Mouse (Mus musculus) hindbrain, embryonic 11.5 days (tissue): ENCODE measurements around the gene Uimc1. TPM values are rescaled to one million over a fixed set of nuclear protein-coding genes. Genes with fewer than 3 reads are reported as not detected.

Source experiments
- ATAC-seq: fragments of 200-750 bp; cut with Nextera tagmentation; 2 replicates; pipeline ENCODE4 v1.8.0; 2017; ENCODE audit warnings: mild to moderate bottlenecking, moderate TSS enrichment, moderate library complexity; ENCODE audit not compliant: low FRiP score
- DNase-seq: peaks from one replicate; pipeline ENCODE4 v3.0.0-alpha.2; 2015; ENCODE audit warnings: low spot score
- H3K27ac ChIP-seq: fragments of 300-500 bp; sonication (generic); 2 replicates; pipeline ENCODE4 v1.5.1; 2014; ENCODE audit warnings: mild to moderate bottlenecking, low read depth, low read length
- H3K27me3 ChIP-seq: fragments of 300-500 bp; sonication (generic); 2 replicates; pipeline ENCODE4 v1.6.1; 2014; ENCODE audit warnings: mild to moderate bottlenecking, low read length, moderate library complexity, mixed read lengths; ENCODE audit not compliant: control insufficient read depth, insufficient read depth
- H3K36me3 ChIP-seq: fragments of 300-500 bp; sonication (generic); 2 replicates; pipeline ENCODE4 v1.6.1; 2014; ENCODE audit warnings: mild to moderate bottlenecking, low read length, moderate library complexity, mixed read lengths; ENCODE audit not compliant: control insufficient read depth, insufficient read depth
- H3K4me1 ChIP-seq: fragments of 300-500 bp; sonication (generic); replicated peaks from 2 replicates; pipeline ENCODE4 v1.6.1; 2014; ENCODE audit warnings: low read length, mixed read lengths; ENCODE audit not compliant: control insufficient read depth, insufficient read depth
- H3K4me2 ChIP-seq: fragments of 300-500 bp; sonication (generic); replicated peaks from 2 replicates; pipeline ENCODE4 v1.6.1; 2014; ENCODE audit warnings: mild to moderate bottlenecking, low read depth, low read length
- H3K4me3 ChIP-seq: fragments of 300-500 bp; sonication (generic); 2 replicates; pipeline ENCODE4 v1.5.1; 2014; ENCODE audit warnings: low read depth, low read length
- H3K9ac ChIP-seq: fragments of 300-500 bp; sonication (generic); 2 replicates; pipeline ENCODE4 v1.6.1; 2014; ENCODE audit warnings: low read depth, low read length
- H3K9me3 ChIP-seq: fragments of 300-500 bp; sonication (generic); 2 replicates; pipeline ENCODE4 v1.6.1; 2016; ENCODE audit warnings: low read length; ENCODE audit not compliant: control insufficient read depth
- WGBS: fragments of 180-500 bp; shearing (Covaris S2); extraction: QIAGEN DNeasy Blood & Tissue Kit; methylation state at CpG from one replicate; pipeline ENCODE4 v1.1.7; 2014; 5-methylcytosine and 5-hydroxymethylcytosine counted together
- polyA plus RNA-seq: library from polyadenylated mRNA; unstranded; fragments of >200 nt; fragmentation: Nextera tagmentation; extraction: Ambion mirVana; gene quantifications from 2 replicates; pipeline ENCODE4 v1.2.1, GENCODE M21; 2014

The Uimc1 gene
- 21.5 and 24.1 TPM in 2 replicates for polyA plus RNA-seq

DNA sequence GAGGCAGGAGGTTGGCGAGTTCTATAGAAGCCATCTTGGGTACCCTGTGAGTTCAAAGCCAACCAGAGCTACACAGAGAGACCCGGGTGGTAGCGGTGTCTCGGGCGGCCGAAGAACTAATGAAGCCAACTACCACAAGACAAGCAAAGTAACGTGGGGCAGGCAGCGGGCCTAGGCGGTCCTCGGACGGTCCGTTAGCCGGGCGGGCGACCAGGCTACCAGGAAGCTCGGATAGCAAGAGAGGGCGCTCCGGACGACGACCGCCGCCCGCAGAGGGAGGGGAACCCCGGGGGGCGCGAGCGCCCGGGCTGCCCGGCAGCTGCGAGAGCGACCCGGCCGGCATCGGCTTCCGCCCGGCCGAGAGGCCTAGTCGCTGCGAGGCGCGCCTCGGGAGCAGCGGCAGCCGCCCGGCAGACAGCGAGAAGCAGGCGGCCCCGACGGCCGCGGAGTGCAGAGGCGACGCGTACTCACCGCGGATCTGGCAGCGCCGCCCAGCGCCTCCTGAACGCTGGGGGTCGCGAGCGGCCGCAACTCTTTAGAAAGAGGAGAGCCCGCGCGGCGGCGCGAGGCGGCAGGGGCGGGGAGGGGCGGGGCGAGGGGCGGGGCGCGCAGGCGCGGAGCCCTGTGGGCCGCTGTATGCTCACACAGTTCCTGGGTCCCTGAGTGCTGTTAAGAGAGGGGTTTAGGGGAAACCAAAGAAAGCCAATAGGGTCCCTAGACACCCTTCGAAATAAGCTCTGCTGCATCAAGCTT, at the start of gene Uimc1:
Gene Uimc1, minus strand, starts transcription at position 575 of the 753 bp plus-strand sequence.
- Histone ChIP-seq H3K9ac (peak within 1 kb of the TSS; percentile 88), H3K27me3 (no peaks in the 10 kb centered on the region), H3K4me2 (peak within 1 kb of the TSS; percentile 56), H3K4me1 (peaks cover 4% of the 10 kb centered on the region; the same call in 1 of the 2 replicates), H3K27ac (peak within 1 kb of the TSS; percentile 87), H3K9me3 (no peaks in the 10 kb centered on the region), H3K36me3 (no peaks in the 10 kb centered on the region), H3K4me3 (peak within 1 kb of the TSS; percentile 78)
- under 1% methylated on average over 71 of the region's 81 CpGs for WGBS
- DNase-seq (peak; percentile 91), ATAC-seq (peak; percentile 87)

DNA sequence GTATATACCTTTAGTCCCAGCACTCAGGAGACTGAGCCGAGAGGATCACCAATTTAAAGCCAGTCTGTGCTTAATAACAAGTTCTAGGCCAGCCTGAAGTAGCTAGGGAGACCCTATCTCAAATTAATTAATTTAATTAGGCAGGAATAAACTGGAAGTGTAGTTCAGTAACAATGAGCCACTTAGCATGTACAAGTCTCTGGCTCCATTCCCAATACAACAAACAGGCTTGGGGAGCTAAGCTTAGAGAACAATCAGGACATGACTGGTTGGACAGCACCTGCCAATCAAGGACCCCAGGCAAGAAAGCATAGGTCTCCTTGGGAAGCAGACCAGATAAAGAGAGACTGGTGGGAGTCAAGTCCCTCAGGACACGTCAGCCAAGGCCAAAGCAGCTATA, 40.2 kb upstream of the Uimc1 start:
- H3K36me3 ChIP-seq = no peaks in the 10 kb centered on the region
- H3K4me1 ChIP-seq = no peaks in the 10 kb centered on the region
- H3K27me3 ChIP-seq = no peaks in the 10 kb centered on the region
- H3K9me3 ChIP-seq = no peaks in the 10 kb centered on the region
- ATAC-seq (no peak), DNase-seq (no peak)
- H3K4me3 ChIP-seq = no peak overlapping the region
- no peak overlapping the region for H3K27ac ChIP-seq
- H3K4me2 ChIP-seq = no peak overlapping the region
- H3K9ac ChIP-seq = no peak overlapping the region
- WGBS = 81% methylated on average over 2 of the region's 2 CpGs

- Histone ChIP-seq H3K4me2 (no peak overlapping the region), H3K9me3 (no peaks in the 10 kb centered on the region), H3K36me3 (peaks cover 4% of the 10 kb centered on the region; the same call in 1 of the 2 replicates), H3K4me3 (no peak overlapping the region), H3K9ac (no peak overlapping the region), H3K27ac (no peak overlapping the region), H3K27me3 (no peaks in the 10 kb centered on the region), H3K4me1 (no peaks in the 10 kb centered on the region)
- no peak for ATAC-seq
- DNase-seq = peak; percentile 41
- WGBS = 8% methylated on average over 5 of the region's 5 CpGs
Measured at GRCm38 (mm10) chr13:55135382-55135781, 35.3 kb upstream of the Uimc1 start.

- Histone ChIP-seq H3K36me3 (peaks cover 4% of the 10 kb centered on the region; the same call in 1 of the 2 replicates), H3K9me3 (no peaks in the 10 kb centered on the region)
- WGBS = 87% methylated on average over 2 of the region's 2 CpGs
Measured at GRCm38 (mm10) chr13:55133448-55133847, 33.3 kb upstream of the Uimc1 start, which contains the start of gene Gm17617. Gene Gm17617, minus strand, starts transcription at chr13:55133548.

DNA sequence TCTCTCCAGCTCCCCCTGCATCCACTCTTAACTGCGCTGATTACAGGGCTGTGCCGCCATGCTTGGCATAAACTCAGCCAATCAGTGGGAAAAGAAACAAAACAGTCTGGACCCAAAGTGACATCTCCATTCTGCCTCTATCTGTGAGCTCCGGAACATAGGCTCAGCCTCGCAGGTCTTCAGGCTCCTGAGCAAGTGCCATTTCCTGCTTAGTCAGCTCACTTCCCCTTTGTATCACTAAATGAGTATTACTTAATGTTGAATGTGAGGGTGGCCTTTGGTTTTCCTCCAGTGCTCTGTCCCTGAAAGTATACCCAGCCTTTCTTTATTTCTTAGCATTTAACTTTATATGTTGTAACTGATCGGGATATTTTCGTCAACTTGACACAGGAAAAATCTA, 24.8 kb upstream of the Uimc1 start:
- Histone ChIP-seq H3K4me2 (no peak overlapping the region), H3K27me3 (no peaks in the 10 kb centered on the region), H3K27ac (no peak overlapping the region), H3K9me3 (no peaks in the 10 kb centered on the region), H3K36me3 (0 out of 2 replicates have a peak, but pooled peaks cover 4% of the 10 kb centered on the region), H3K4me1 (no peaks in the 10 kb centered on the region), H3K9ac (no peak overlapping the region), H3K4me3 (no peak overlapping the region)
- no peak for DNase-seq
- WGBS = 93% methylated on average over 6 of the region's 6 CpGs
- no peak for ATAC-seq

More at GRCm38 (mm10) chr13:55133448-55133847, 33.3 kb upstream of the Uimc1 start, which contains the start of gene Gm17617:
- H3K27me3 ChIP-seq = no peaks in the 10 kb centered on the region
- DNase-seq = no peak
- ATAC-seq = no peak
- no peaks in the 10 kb centered on the region for H3K4me1 ChIP-seq
- no peak within 1 kb of the TSS for H3K4me3 ChIP-seq
- no peak within 1 kb of the TSS for H3K27ac ChIP-seq
- no peak within 1 kb of the TSS for H3K4me2 ChIP-seq
- no peak within 1 kb of the TSS for H3K9ac ChIP-seq

GRCm38 (mm10) chr13:55114375-55114774, 14.3 kb upstream of the Uimc1 start:
- no peak overlapping the region for H3K27ac ChIP-seq

GRCm38 (mm10) chr13:55107694-55108093, 7.6 kb upstream of the Uimc1 start:
- H3K9me3 ChIP-seq = no peaks in the 10 kb centered on the region
- no peak overlapping the region for H3K4me2 ChIP-seq
- H3K36me3 ChIP-seq = no peaks in the 10 kb centered on the region
- WGBS = 88% methylated on average over 8 of the region's 8 CpGs
- H3K27ac ChIP-seq = no peak overlapping the region
- DNase-seq (no peak), ATAC-seq (no peak)
- H3K4me3 ChIP-seq = no peak overlapping the region
- H3K9ac ChIP-seq = no peak overlapping the region
- H3K27me3 ChIP-seq = no peaks in the 10 kb centered on the region
- H3K4me1 ChIP-seq = peaks cover 3% of the 10 kb centered on the region; the same call in 1 of the 2 replicates

More at GRCm38 (mm10) chr13:55114375-55114774, 14.3 kb upstream of the Uimc1 start:
- Histone ChIP-seq H3K9ac (no peak overlapping the region), H3K9me3 (no peaks in the 10 kb centered on the region), H3K4me1 (no peaks in the 10 kb centered on the region), H3K27me3 (no peaks in the 10 kb centered on the region), H3K36me3 (no peaks in the 10 kb centered on the region), H3K4me2 (no peak overlapping the region), H3K4me3 (no peak overlapping the region)
- WGBS = 89% methylated on average over 6 of the region's 6 CpGs
- DNase-seq (no peak), ATAC-seq (no peak)

GRCm38 (mm10) chr13:55107116-55107515, 7.0 kb upstream of the Uimc1 start:
- H3K4me1 ChIP-seq = peaks cover 3% of the 10 kb centered on the region; the same call in 1 of the 2 replicates
- H3K36me3 ChIP-seq = no peaks in the 10 kb centered on the region
- H3K27ac ChIP-seq = no peak overlapping the region
- WGBS = 90% methylated on average over 4 of the region's 4 CpGs
- DNase-seq (no peak), ATAC-seq (no peak)
- no peak overlapping the region for H3K9ac ChIP-seq
- no peak overlapping the region for H3K4me3 ChIP-seq
- no peaks in the 10 kb centered on the region for H3K27me3 ChIP-seq
- H3K4me2 ChIP-seq = no peak overlapping the region
- no peaks in the 10 kb centered on the region for H3K9me3 ChIP-seq
